Mouse (Mus musculus) CD4-positive naive resting alpha-beta T cell, adult 76 days (primary cell): ENCODE measurements around the gene Gm49321. TPM values are rescaled to one million over a fixed set of nuclear protein-coding genes. Genes with fewer than 3 reads are reported as not detected.

ENCODE experiments used
- total RNA-seq: library from RNA; stranded (reverse); gene quantifications from one replicate; pipeline ENCODE4 v1.2.4, GENCODE M21; 2023

The Gm49321 gene
- 13.0 TPM for total RNA-seq

GRCm38 (mm10) chr12:73937353-73937752 is at the start of gene Gm49321:
Gm49321 (plus strand) TSS chr12:73937653.

GRCm38 (mm10) chr12:73964291-73965281 is 27.1 kb downstream of the Gm49321 start, which contains the start of gene Snapc1:
Snapc1 (plus strand) TSS chr12:73964481.

GRCm38 (mm10) chr12:73997297-73998127 is 60.1 kb downstream of the Gm49321 start, which contains the start of gene Syt16:
Syt16 (plus strand) TSS chr12:73997661.

Other genes with a start within 250 kb of the Gm49321 start
- 129 TPM for gene Hif1a, start 36.3 kb upstream of the Gm49321 start, total RNA-seq
- gene Snapc1, start 26.8 kb downstream of the Gm49321 start, total RNA-seq = 40.1 TPM
- not detected for gene Syt16, start 60.0 kb downstream of the Gm49321 start, total RNA-seq